Mouse (Mus musculus) cerebellum, adult 18-20 months (tissue): ENCODE data around the gene Gnat1.

Experiments
- DNase-seq, 2 experiments: peaks; one replicate each; pipeline ENCODE4 v3.0.0; 2021

Gene Gnat1

GRCm38 (mm10) chr9:107643544-107644214, 35.8 kb downstream of the Gnat1 start:
- DNase-seq = peak in 1 of 2 experiments; percentile 8

GRCm38 (mm10) chr9:107641666-107642065, 37.8 kb downstream of the Gnat1 start:
- no peak for DNase-seq

GRCm38 (mm10) chr9:107640257-107640772, 39.2 kb downstream of the Gnat1 start:
- no peak for DNase-seq

- no peak for DNase-seq
Measured at GRCm38 (mm10) chr9:107637070-107637469, 42.4 kb downstream of the Gnat1 start.

GRCm38 (mm10) chr9:107635279-107636028, 44.1 kb downstream of the Gnat1 start, which contains the start of gene Gnai2:
TSS of gene Gnai2 (minus strand) at chr9:107635367.
- peak; percentile 94 to 98 for DNase-seq

- peak in 1 of 2 experiments; percentile 24 for DNase-seq
Measured at GRCm38 (mm10) chr9:107634406-107635278, 44.9 kb downstream of the Gnat1 start.

- DNase-seq = peak; percentile 44 to 60
Measured at GRCm38 (mm10) chr9:107633661-107634405, 45.7 kb downstream of the Gnat1 start.

- peak in 1 of 2 experiments; percentile 57 for DNase-seq
Measured at GRCm38 (mm10) chr9:107633091-107633660, 46.3 kb downstream of the Gnat1 start.

- peak; percentile 37 to 54 for DNase-seq
Measured at GRCm38 (mm10) chr9:107632478-107632877, 47.0 kb downstream of the Gnat1 start.

- DNase-seq = no peak
Measured at GRCm38 (mm10) chr9:107631861-107632260, 47.7 kb downstream of the Gnat1 start.

GRCm38 (mm10) chr9:107631311-107631826, 48.1 kb downstream of the Gnat1 start:
- no peak for DNase-seq

- peak in 1 of 2 experiments; percentile 32 for DNase-seq
Measured at GRCm38 (mm10) chr9:107630576-107630975, 48.9 kb downstream of the Gnat1 start.

GRCm38 (mm10) chr9:107629901-107630425, 49.5 kb downstream of the Gnat1 start:
- DNase-seq = peak in 1 of 2 experiments; percentile 28

- DNase-seq = peak in 1 of 2 experiments; percentile 17
Measured at GRCm38 (mm10) chr9:107629411-107629730, 50.1 kb downstream of the Gnat1 start.

- DNase-seq = peak in 1 of 2 experiments; percentile 34
Measured at GRCm38 (mm10) chr9:107628721-107629410, 50.6 kb downstream of the Gnat1 start.

GRCm38 (mm10) chr9:107627387-107628255, 51.9 kb downstream of the Gnat1 start:
- peak in 1 of 2 experiments; percentile 25 for DNase-seq

- peak; percentile 79 to 80 for DNase-seq
Measured at GRCm38 (mm10) chr9:107626844-107627277, 52.7 kb downstream of the Gnat1 start.

GRCm38 (mm10) chr9:107626158-107626843, 53.2 kb downstream of the Gnat1 start:
- DNase-seq = peak in 1 of 2 experiments; percentile 26
